Mouse (Mus musculus) megakaryocyte-erythroid progenitor cell, adult 5-6 weeks (primary cell): ENCODE data around the gene Dolpp1. TPM values are rescaled to one million over a fixed set of nuclear protein-coding genes. Genes with fewer than 3 reads are reported as not detected.
A peak's percentile ranks its signal among the peaks of the same experiment; 100 is the strongest.

Experiments used
- ATAC-seq: replicated peaks from 2 replicates; pipeline ENCODE4 v1.8.0; 2016; ENCODE audit warnings: mild to moderate bottlenecking, inconsistent platforms; ENCODE audit not compliant: severe bottlenecking, poor library complexity, low FRiP score, low TSS enrichment
- total RNA-seq, 2 experiments: library from RNA; stranded (forward) in 1 of 2; stranded (reverse) in 1 of 2; fragments of 200-1000, 215-1000 nt in 1 of 2; fragments of >200 nt in 1 of 2; fragmentation: Nextera tagmentation in 1 of 2; gene quantifications; 2 replicates each; pipeline ENCODE4 v1.2.3; 2014 to 2017

Gene Dolpp1
- total RNA-seq, 2 experiments from 2014 or later = 19.7 to 24.0 TPM

- ATAC-seq = no peak
These were observed 19.3 kb upstream of the Dolpp1 start for GRCm38 (mm10) chr2:30372726-30373125.

GRCm38 (mm10) chr2:30375893-30376292, 16.2 kb upstream of the Dolpp1 start:
- ATAC-seq = no peak

GRCm38 (mm10) chr2:30377721-30378120, 14.3 kb upstream of the Dolpp1 start:
- ATAC-seq = no peak

GRCm38 (mm10) chr2:30379307-30379706, 12.7 kb upstream of the Dolpp1 start:
- no peak for ATAC-seq

GRCm38 (mm10) chr2:30380564-30381376, 11.3 kb upstream of the Dolpp1 start:
- 0 out of 2 replicates have a peak, but pooled peaks have one; percentile 16 for ATAC-seq

- peak; percentile 66 for ATAC-seq
These were observed 10.7 kb upstream of the Dolpp1 start for GRCm38 (mm10) chr2:30381377-30381725.

- ATAC-seq = no peak
These were observed 7.2 kb upstream of the Dolpp1 start for GRCm38 (mm10) chr2:30384814-30385213.

GRCm38 (mm10) chr2:30385591-30385990, 6.5 kb upstream of the Dolpp1 start:
- no peak for ATAC-seq

- ATAC-seq = no peak
These were observed 5.1 kb upstream of the Dolpp1 start for GRCm38 (mm10) chr2:30386913-30387312.

GRCm38 (mm10) chr2:30389000-30389399, 3.1 kb upstream of the Dolpp1 start:
- ATAC-seq = no peak

- ATAC-seq = peak; percentile 15
These were observed 719 bp downstream of the Dolpp1 start for GRCm38 (mm10) chr2:30392577-30393369.

GRCm38 (mm10) chr2:30393370-30393656, 1.3 kb downstream of the Dolpp1 start:
- no peak for ATAC-seq

- ATAC-seq = no peak
These were observed 3.7 kb downstream of the Dolpp1 start for GRCm38 (mm10) chr2:30395757-30396156.

GRCm38 (mm10) chr2:30396246-30396645, 4.2 kb downstream of the Dolpp1 start:
- no peak for ATAC-seq

GRCm38 (mm10) chr2:30397986-30398512, 6.0 kb downstream of the Dolpp1 start:
- no peak for ATAC-seq

GRCm38 (mm10) chr2:30399191-30400171, 7.4 kb downstream of the Dolpp1 start:
- no peak for ATAC-seq

- ATAC-seq = no peak
These were observed 9.5 kb downstream of the Dolpp1 start for GRCm38 (mm10) chr2:30401581-30401980.

GRCm38 (mm10) chr2:30402351-30402826, 10.3 kb downstream of the Dolpp1 start:
- ATAC-seq = no peak

- no peak for ATAC-seq
These were observed 10.8 kb downstream of the Dolpp1 start for GRCm38 (mm10) chr2:30402843-30403242.
